Mouse (Mus musculus) spleen, postnatal 14 days (tissue): ENCODE measurements around the gene Xlr4b.
"Not testable (repeated sequence)": the region's sequence is repeated elsewhere in the genome, so short reads cannot be mapped to it uniquely, and the experiment has no call there.

ENCODE experiments used
- DNase-seq, 2 experiments: peaks; one replicate each; pipeline ENCODE4 v3.0.0; 2021 to 2022; ENCODE audit warnings: low spot score in 2 of 2

The Xlr4b gene

DNA sequence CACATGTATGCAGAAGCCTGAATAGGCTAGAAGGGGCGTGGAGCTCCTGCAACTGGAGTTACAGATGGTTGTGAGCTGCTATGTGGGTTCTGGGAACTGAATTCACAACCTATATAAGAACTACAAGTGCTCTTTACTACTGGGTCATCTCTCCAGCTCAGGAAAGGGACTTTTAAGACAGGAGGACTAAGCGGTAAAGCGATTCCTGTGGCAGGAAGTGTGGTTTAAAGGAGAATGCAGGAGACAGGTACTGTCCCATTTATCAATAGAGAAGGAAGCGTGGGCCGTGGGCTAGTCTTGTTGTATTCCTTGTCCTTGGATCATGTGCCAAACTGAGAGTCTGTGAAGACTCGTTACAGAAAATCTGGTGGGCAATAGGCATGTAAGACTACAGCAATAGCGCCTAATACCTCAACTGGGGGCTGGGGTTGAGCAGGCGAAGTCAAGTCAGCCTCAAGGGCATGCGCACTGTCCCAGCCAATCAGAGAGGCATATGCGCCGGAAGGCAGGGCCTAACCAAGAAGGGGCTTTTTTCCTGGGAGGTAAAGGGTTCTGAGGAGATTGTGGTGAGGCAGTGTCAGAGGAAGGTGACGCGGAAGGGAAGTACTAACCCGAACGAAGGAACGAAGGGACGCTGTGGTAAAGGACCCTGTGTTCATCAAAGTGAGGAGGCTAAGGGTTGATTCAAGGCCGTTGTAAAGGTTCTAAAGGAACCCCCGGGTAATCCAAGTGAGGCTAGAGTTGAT is at the start of gene Xlr4b:
Gene Xlr4b, plus strand, starts transcription at position 515 of the 746 bp plus-strand sequence.
- DNase-seq, result not testable (repeated sequence)

GRCm38 (mm10) chrX:73176889-73177288 is 37.2 kb upstream of the Xlr4b start, which contains the start of gene Spin2d:
TSS of gene Spin2d (minus strand) at chrX:73176989.
- DNase-seq, result not testable (repeated sequence)

- not testable (repeated sequence) for DNase-seq
Observed at GRCm38 (mm10) chrX:73191934-73192333, 22.2 kb upstream of the Xlr4b start, which contains the start of gene Xlr3b. TSS of gene Xlr3b (plus strand) at chrX:73192207.

DNA sequence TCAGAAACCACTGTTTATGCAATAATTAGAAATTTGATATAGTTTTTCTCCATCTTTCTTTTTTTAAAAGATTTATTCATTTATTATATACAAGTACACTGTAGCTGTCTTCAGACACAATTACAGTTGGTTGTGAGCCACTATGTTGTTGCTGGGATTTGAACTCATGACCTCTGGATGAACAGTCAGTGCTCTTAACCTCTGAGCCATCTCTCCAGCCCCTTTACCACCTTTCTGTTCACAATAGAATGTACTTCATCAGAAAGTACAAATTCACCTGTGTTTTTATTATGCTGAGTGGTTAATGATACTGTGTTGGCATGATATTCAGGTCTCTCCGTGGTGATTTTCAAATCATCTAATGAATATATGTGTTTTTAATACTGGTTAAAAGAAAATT is 11.2 kb downstream of the Xlr4b start:
- no peak for DNase-seq

DNA sequence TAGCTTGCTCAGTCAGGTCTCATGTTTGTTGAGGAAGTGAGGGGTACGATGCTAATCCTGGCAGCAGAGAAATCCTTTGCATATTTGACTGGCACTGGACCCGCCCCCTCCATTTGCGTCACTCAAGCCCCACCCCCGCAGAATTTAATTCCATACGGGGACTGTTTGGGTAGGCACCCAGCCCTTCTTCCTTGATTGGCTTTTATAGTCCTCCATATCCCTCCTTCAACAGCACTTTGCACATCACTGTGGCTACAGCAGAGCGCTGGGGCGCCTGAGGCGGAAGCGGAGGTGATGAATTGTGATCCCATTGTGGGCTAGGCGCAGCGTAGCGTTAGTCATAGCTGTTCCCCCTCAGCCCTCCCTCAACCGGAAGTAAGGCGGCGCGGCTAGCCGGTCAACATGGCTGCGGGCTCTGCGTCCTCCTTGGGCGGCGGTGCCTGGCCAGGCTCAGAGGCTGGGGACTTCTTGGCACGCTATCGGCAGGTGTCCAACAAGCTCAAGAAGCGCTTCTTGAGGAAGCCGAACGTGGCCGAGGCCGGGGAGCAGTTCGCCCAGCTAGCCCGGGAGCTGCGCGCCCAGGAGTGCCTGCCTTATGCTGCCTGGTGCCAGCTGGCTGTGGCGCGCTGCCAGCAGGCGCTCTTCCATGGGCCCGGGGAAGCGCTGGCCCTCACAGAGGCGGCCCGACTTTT is 13.9 kb downstream of the Xlr4b start, which contains the start of gene F8a:
Gene F8a, plus strand, starts transcription at position 378 of the 692 bp plus-strand sequence.
- peak; percentile 40 to 56 for DNase-seq

DNA sequence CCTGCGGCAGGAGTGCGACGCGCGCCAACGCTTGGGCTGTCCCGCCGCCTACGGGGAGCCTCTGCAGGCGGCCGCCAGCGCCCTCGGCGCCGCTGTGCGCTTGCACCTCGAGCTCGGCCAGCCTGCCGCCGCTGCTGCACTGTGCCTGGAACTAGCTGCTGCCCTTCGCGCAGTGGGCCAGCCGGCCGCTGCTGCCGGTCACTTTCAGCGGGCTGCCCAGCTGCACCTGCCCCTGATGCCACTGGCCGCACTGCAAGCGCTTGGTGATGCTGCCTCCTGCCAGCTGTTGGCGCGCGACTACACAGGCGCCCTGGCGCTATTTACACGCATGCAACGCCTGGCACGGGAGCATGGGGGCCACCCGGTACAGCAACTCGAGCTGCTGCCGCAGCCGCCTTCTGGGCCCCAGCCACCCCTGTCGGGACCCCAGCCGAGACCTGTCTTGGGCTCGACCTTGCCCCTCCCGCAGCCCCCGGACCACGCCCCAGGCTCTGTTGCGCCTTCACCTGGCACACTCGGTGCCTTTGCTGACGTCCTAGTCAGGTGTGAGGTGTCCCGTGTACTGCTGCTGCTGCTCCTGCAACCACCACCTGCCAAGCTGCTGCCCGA is 14.6 kb downstream of the Xlr4b start:
- DNase-seq, result peak; percentile 11 to 36

DNA sequence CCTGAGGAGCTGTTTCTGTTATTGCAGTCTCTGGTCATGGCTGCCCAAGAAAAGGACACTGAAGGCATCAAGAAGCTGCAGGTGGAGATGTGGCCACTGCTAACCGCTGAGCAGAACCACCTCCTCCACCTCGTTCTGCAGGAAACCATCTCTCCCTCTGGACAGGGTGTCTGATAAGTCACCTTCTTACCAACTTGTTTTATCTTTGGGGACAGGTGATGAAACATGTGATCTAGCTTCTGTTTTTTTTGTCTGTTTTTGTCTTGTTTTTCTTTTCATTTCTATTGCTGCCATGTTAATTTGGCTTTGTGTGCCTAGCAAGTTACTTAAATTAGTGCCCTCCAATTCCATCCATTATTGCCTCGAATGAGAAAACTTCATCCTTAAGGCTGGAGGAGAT is 15.2 kb downstream of the Xlr4b start:
- DNase-seq, result no peak

DNA sequence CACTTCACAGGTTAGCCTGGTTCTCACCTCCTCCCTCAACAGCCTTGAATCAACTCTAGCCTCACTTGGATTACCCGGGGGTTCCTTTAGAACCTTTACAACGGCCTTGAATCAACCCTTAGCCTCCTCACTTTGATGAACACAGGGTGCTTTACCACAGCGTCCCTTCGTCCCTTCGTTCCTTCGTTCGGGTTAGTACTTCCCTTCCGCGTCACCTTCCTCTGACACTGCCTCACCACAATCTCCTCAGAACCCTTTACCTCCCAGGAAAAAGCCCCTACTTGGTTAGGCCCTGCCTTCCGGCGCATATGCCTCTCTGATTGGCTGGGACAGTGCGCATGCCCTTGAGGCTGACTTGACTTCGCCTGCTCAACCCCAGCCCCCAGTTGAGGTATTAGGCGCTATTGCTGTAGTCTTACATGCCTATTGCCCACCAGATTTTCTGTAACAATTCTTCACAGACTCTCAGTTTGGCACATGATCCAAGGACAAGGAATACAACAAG is 28.7 kb downstream of the Xlr4b start, which contains the start of gene Xlr4c:
Gene Xlr4c, minus strand, starts transcription at position 310 of the 505 bp plus-strand sequence.
- DNase-seq, result not testable (repeated sequence)

- not testable (repeated sequence) for DNase-seq
Observed at GRCm38 (mm10) chrX:73262428-73262827, 48.3 kb downstream of the Xlr4b start.

GRCm38 (mm10) chrX:73265270-73265669 is 51.1 kb downstream of the Xlr4b start, which contains the start of gene Xlr3c:
TSS of gene Xlr3c (minus strand) at chrX:73265390.
- not testable (repeated sequence) for DNase-seq
